Comparison of ENCODE assay signal across 25 mouse cellular contexts in genomic region chr3:114380044-114380443, GRCm38 (mm10).
DNase-seq lines count a peak whose midpoint lies in the region; ATAC-seq and TF ChIP-seq lines count a peak whose summit lies in the region.
"Had no signal": no experiment of that assay in that cellular context is flagged by ENCODE, and none has a peak within 500 bp of the region (broad histone marks: within the 10 kb centered on the region; RNA-seq: fewer than 3 reads in every experiment).

No protein-coding gene starts in this region.

- H3K4me1 ChIP-seq in hindbrain, embryonic 12.5 days: no peaks in the 10 kb centered on the region
- H3K4me1 ChIP-seq in hindbrain, embryonic 10.5 days (replicated peaks): no peaks in the 10 kb centered on the region
- no peaks in the 10 kb centered on the region for H3K4me1 ChIP-seq in forebrain, embryonic 16.5 days (replicated peaks; ENCODE audit: control insufficient read depth, insufficient read depth, low read length)
- peaks cover 3% of the 10 kb centered on the region; the same call in 1 of the 2 replicates for H3K4me1 ChIP-seq in neural tube, embryonic 13.5 days (replicated peaks)
- H3K4me1 ChIP-seq: embryonic facial prominence, embryonic 12.5 days; heart, embryonic 10.5 days; limb, embryonic 12.5 days; midbrain, embryonic 12.5 days had no signal

- DNase-seq in hindbrain, embryonic 10.5 days (ENCODE audit: low spot score): no peak
- peak; percentile 77 for DNase-seq in brain, embryonic 14.5 days (ENCODE audit: low read depth)
- no peak for DNase-seq in natural killer cell, adult 2 months (ENCODE audit: low spot score in 2 of 2)
- no peak for DNase-seq in urinary bladder, adult 18-20 months (ENCODE audit: low spot score in 2 of 2)
- DNase-seq: adrenal gland, adult 2 months; B cell, adult 2 months; cerebellum, adult 18-20 months; cerebellum, postnatal 14 days; kidney, postnatal 25 days; liver, postnatal 0 days; lung, postnatal 10 days had no signal

- H3K9ac ChIP-seq in hindbrain, embryonic 12.5 days: no peak overlapping the region
- H3K9ac ChIP-seq in forebrain, embryonic 16.5 days (replicated peaks; ENCODE audit: low read depth, low read length): no peak overlapping the region
- no peak overlapping the region for H3K9ac ChIP-seq in neural tube, embryonic 13.5 days
- H3K9ac ChIP-seq: embryonic facial prominence, embryonic 12.5 days; limb, embryonic 12.5 days; liver, postnatal 0 days; midbrain, embryonic 12.5 days had no signal

- no peaks in the 10 kb centered on the region for H3K36me3 ChIP-seq in hindbrain, embryonic 12.5 days
- no peaks in the 10 kb centered on the region for H3K36me3 ChIP-seq in hindbrain, embryonic 10.5 days
- H3K36me3 ChIP-seq in forebrain, embryonic 16.5 days (ENCODE audit: control insufficient read depth, insufficient read depth): no peaks in the 10 kb centered on the region
- H3K36me3 ChIP-seq in neural tube, embryonic 13.5 days: no peaks in the 10 kb centered on the region
- H3K36me3 ChIP-seq: embryonic facial prominence, embryonic 12.5 days; G1E; heart, embryonic 10.5 days; limb, embryonic 12.5 days; midbrain, embryonic 12.5 days had no signal

- no peak overlapping the region for H3K4me2 ChIP-seq in hindbrain, embryonic 12.5 days (replicated peaks)
- H3K4me2 ChIP-seq in forebrain, embryonic 16.5 days (ENCODE audit: low read length): no peak overlapping the region
- no peak overlapping the region for H3K4me2 ChIP-seq in neural tube, embryonic 13.5 days
- H3K4me2 ChIP-seq: embryonic facial prominence, embryonic 12.5 days; limb, embryonic 12.5 days; liver, embryonic 11.5 days; midbrain, embryonic 12.5 days had no signal

- H3K27ac ChIP-seq in hindbrain, embryonic 12.5 days: no peak overlapping the region
- no peak overlapping the region for H3K27ac ChIP-seq in hindbrain, embryonic 10.5 days
- H3K27ac ChIP-seq in forebrain, embryonic 16.5 days (ENCODE audit: low read length): no peak overlapping the region
- no peak overlapping the region for H3K27ac ChIP-seq in neural tube, embryonic 13.5 days (replicated peaks)
- H3K27ac ChIP-seq: embryonic facial prominence, embryonic 12.5 days; heart, embryonic 10.5 days; layer of hippocampus, adult 2 months; limb, embryonic 12.5 days; midbrain, embryonic 12.5 days had no signal

- ATAC-seq in hindbrain, embryonic 12.5 days (ENCODE audit: low FRiP score): peak; percentile 67
- peak; percentile 50; the same call in 1 of the 2 replicates for ATAC-seq in forebrain, embryonic 16.5 days
- ATAC-seq in neural tube, embryonic 13.5 days (ENCODE audit: low read depth): peak; percentile 93
- ATAC-seq: intestine, postnatal 0 days; liver, postnatal 0 days; Patski had no signal

- H3K4me3 ChIP-seq in hindbrain, embryonic 12.5 days: no peak overlapping the region
- H3K4me3 ChIP-seq in hindbrain, embryonic 10.5 days: no peak overlapping the region
- H3K4me3 ChIP-seq in forebrain, embryonic 16.5 days (replicated peaks; ENCODE audit: low read length): no peak overlapping the region
- no peak overlapping the region for H3K4me3 ChIP-seq in neural tube, embryonic 13.5 days
- H3K4me3 ChIP-seq: embryonic facial prominence, embryonic 12.5 days; erythroblast, embryonic 14.5 days; heart, embryonic 10.5 days; layer of hippocampus, adult 2 months; limb, embryonic 12.5 days; midbrain, embryonic 12.5 days had no signal

- no peaks in the 10 kb centered on the region for H3K9me3 ChIP-seq in hindbrain, embryonic 12.5 days (replicated peaks)
- H3K9me3 ChIP-seq in hindbrain, embryonic 10.5 days: no peaks in the 10 kb centered on the region
- no peaks in the 10 kb centered on the region for H3K9me3 ChIP-seq in forebrain, embryonic 16.5 days (ENCODE audit: control insufficient read depth, low read length)
- no peaks in the 10 kb centered on the region for H3K9me3 ChIP-seq in neural tube, embryonic 13.5 days
- H3K9me3 ChIP-seq: embryonic facial prominence, embryonic 12.5 days; G1E; heart, embryonic 10.5 days; limb, embryonic 12.5 days; midbrain, embryonic 12.5 days had no signal

- H3K27me3 ChIP-seq in hindbrain, embryonic 12.5 days: no peaks in the 10 kb centered on the region
- no peaks in the 10 kb centered on the region for H3K27me3 ChIP-seq in hindbrain, embryonic 10.5 days (ENCODE audit: insufficient read depth, poor library complexity, severe bottlenecking)
- no peaks in the 10 kb centered on the region for H3K27me3 ChIP-seq in forebrain, embryonic 16.5 days (replicated peaks; ENCODE audit: control insufficient read depth, insufficient read depth, low read length)
- H3K27me3 ChIP-seq in neural tube, embryonic 13.5 days: no peaks in the 10 kb centered on the region
- H3K27me3 ChIP-seq: CH12.LX; embryonic facial prominence, embryonic 12.5 days; limb, embryonic 12.5 days; midbrain, embryonic 12.5 days; Patski had no signal

- TF ChIP-seq POLR2A in brain, embryonic 14.5 days (IDR thresholded peaks at IDR 0.05; ENCODE audit: borderline replicate concordance, extremely low read depth, insufficient read depth, insufficient read length, poor library complexity, severe bottlenecking): no peak

- TF ChIP-seq CTCF in brain, embryonic 14.5 days (IDR thresholded peaks at IDR 0.05; ENCODE audit: borderline replicate concordance, extremely low read depth, insufficient read depth, insufficient read length): no peak

- 63% methylated on average over 5 of the region's 5 CpGs for WGBS in hindbrain, embryonic 12.5 days
- 86% methylated on average over 5 of the region's 5 CpGs for WGBS in hindbrain, embryonic 10.5 days
- 12% methylated on average over 5 of the region's 5 CpGs for WGBS in forebrain, embryonic 16.5 days
- WGBS in neural tube, embryonic 13.5 days: 41% methylated on average over 5 of the region's 5 CpGs
